Mouse (Mus musculus) heart, embryonic 11.5 days (tissue): ENCODE data around the gene Qrfpr. TPM values are rescaled to one million over a fixed set of nuclear protein-coding genes. Genes with fewer than 3 reads are reported as not detected.
A peak's percentile ranks its signal among the peaks of the same experiment; 100 is the strongest.

ENCODE experiments used
- ATAC-seq: fragments of 200-750 bp; cut with Nextera tagmentation; replicated peaks from 2 replicates; pipeline ENCODE4 v1.8.0; 2017; ENCODE audit warnings: moderate library complexity; ENCODE audit not compliant: insufficient number of reproducible peaks, low FRiP score, low TSS enrichment
- H3K27ac ChIP-seq: fragments of 300-500 bp; sonication (generic); 2 replicates; pipeline ENCODE4 v1.5.1; 2014; ENCODE audit warnings: mild to moderate bottlenecking, low read depth, low read length
- H3K27me3 ChIP-seq: fragments of 300-500 bp; sonication (generic); 2 replicates; pipeline ENCODE4 v1.6.1; 2014; ENCODE audit warnings: mild to moderate bottlenecking, low read length, mixed read lengths; ENCODE audit not compliant: control insufficient read depth, insufficient read depth
- H3K36me3 ChIP-seq: fragments of 300-500 bp; sonication (generic); 2 replicates; pipeline ENCODE4 v1.6.1; 2014; ENCODE audit warnings: mild to moderate bottlenecking, low read length, moderate library complexity, mixed read lengths; ENCODE audit not compliant: control insufficient read depth, insufficient read depth
- H3K4me1 ChIP-seq: fragments of 300-500 bp; sonication (generic); 2 replicates; pipeline ENCODE4 v1.6.1; 2014; ENCODE audit warnings: low read length; ENCODE audit not compliant: control insufficient read depth, insufficient read depth
- H3K4me2 ChIP-seq: fragments of 300-500 bp; sonication (generic); 2 replicates; pipeline ENCODE4 v1.6.1; 2014; ENCODE audit warnings: mild to moderate bottlenecking, moderate library complexity
- H3K4me3 ChIP-seq: fragments of 300-500 bp; sonication (generic); 2 replicates; pipeline ENCODE4 v1.5.1; 2014; ENCODE audit warnings: low read depth, low read length
- H3K9ac ChIP-seq: fragments of 300-500 bp; sonication (generic); 2 replicates; pipeline ENCODE4 v1.6.1; 2014; ENCODE audit warnings: mild to moderate bottlenecking, low read depth, low read length, moderate library complexity
- H3K9me3 ChIP-seq: fragments of 300-500 bp; sonication (generic); replicated peaks from 2 replicates; pipeline ENCODE4 v1.6.1; 2016; ENCODE audit warnings: low read length; ENCODE audit not compliant: control insufficient read depth
- WGBS: fragments of 180-500 bp; shearing (Covaris S2); extraction: QIAGEN DNeasy Blood & Tissue Kit; methylation state at CpG from one replicate; pipeline ENCODE4 v1.1.7; 2014; ENCODE audit not compliant: insufficient replicate concordance; 5-methylcytosine and 5-hydroxymethylcytosine counted together
- polyA plus RNA-seq: library from polyadenylated mRNA; unstranded; fragments of >200 nt; fragmentation: Nextera tagmentation; extraction: Ambion mirVana; gene quantifications from 2 replicates; pipeline ENCODE4 v1.2.1, GENCODE M21; 2014

Gene Qrfpr
- polyA plus RNA-seq, result 0.14 TPM in 1 of 2 replicates, not detected in the other

- no peaks in the 10 kb centered on the region for H3K36me3 ChIP-seq
- peaks cover 17% of the 10 kb centered on the region for H3K27me3 ChIP-seq
- no peaks in the 10 kb centered on the region for H3K4me1 ChIP-seq
- H3K4me2 ChIP-seq, result peak within 1 kb of the TSS; percentile 68
- H3K9me3 ChIP-seq, result no peaks in the 10 kb centered on the region
- H3K27ac ChIP-seq, result no peak within 1 kb of the TSS
- peak within 1 kb of the TSS; percentile 36 for H3K4me3 ChIP-seq
- whole genome bisulfite sequencing, result 12% methylated on average over 39 of the region's 39 CpGs
- ATAC-seq, result no peak
- H3K9ac ChIP-seq, result no peak within 1 kb of the TSS
Measured at GRCm38 (mm10) chr3:36221743-36222682, at the start of gene Qrfpr. Gene Qrfpr (minus strand): TSS chr3:36222313.

GRCm38 (mm10) chr3:36263873-36264272, 41.8 kb upstream of the Qrfpr start:
- Histone ChIP-seq H3K4me1 (no peaks in the 10 kb centered on the region), H3K27me3 (no peaks in the 10 kb centered on the region), H3K27ac (no peak overlapping the region), H3K9me3 (no peaks in the 10 kb centered on the region), H3K9ac (no peak overlapping the region), H3K4me2 (no peak overlapping the region), H3K4me3 (no peak overlapping the region), H3K36me3 (no peaks in the 10 kb centered on the region)
- WGBS, result 87% methylated on average over 11 of the region's 11 CpGs
- no peak for ATAC-seq

- Histone ChIP-seq H3K9ac (no peak overlapping the region), H3K4me3 (no peak overlapping the region), H3K9me3 (no peaks in the 10 kb centered on the region), H3K4me2 (no peak overlapping the region), H3K36me3 (no peaks in the 10 kb centered on the region), H3K4me1 (no peaks in the 10 kb centered on the region), H3K27me3 (no peaks in the 10 kb centered on the region), H3K27ac (no peak overlapping the region)
- ATAC-seq, result no peak
- WGBS, result 77% methylated on average over 4 of the region's 4 CpGs
Measured at GRCm38 (mm10) chr3:36263265-36263664, 41.2 kb upstream of the Qrfpr start.

GRCm38 (mm10) chr3:36250585-36250984, 28.5 kb upstream of the Qrfpr start:
- H3K4me2 ChIP-seq, result no peak overlapping the region
- H3K4me3 ChIP-seq, result no peak overlapping the region
- WGBS, result 49% methylated on average over 5 of the region's 5 CpGs
- no peaks in the 10 kb centered on the region for H3K27me3 ChIP-seq
- no peak overlapping the region for H3K27ac ChIP-seq
- H3K36me3 ChIP-seq, result no peaks in the 10 kb centered on the region
- H3K9ac ChIP-seq, result no peak overlapping the region
- no peaks in the 10 kb centered on the region for H3K9me3 ChIP-seq
- no peak for ATAC-seq
- H3K4me1 ChIP-seq, result 0 out of 2 replicates have a peak, but pooled peaks cover 3% of the 10 kb centered on the region

- Histone ChIP-seq H3K4me2 (no peak overlapping the region), H3K9me3 (no peaks in the 10 kb centered on the region), H3K4me1 (0 out of 2 replicates have a peak, but pooled peaks cover 3% of the 10 kb centered on the region), H3K27me3 (no peaks in the 10 kb centered on the region), H3K27ac (no peak overlapping the region), H3K4me3 (no peak overlapping the region), H3K36me3 (no peaks in the 10 kb centered on the region), H3K9ac (no peak overlapping the region)
- 88% methylated on average over 2 of the region's 2 CpGs for WGBS
- ATAC-seq, result no peak
Measured at GRCm38 (mm10) chr3:36248446-36248845, 26.3 kb upstream of the Qrfpr start.

- 49% methylated on average over 2 of the region's 2 CpGs for WGBS
- H3K4me3 ChIP-seq, result no peak overlapping the region
- H3K9ac ChIP-seq, result no peak overlapping the region
- no peaks in the 10 kb centered on the region for H3K27me3 ChIP-seq
- no peak overlapping the region for H3K27ac ChIP-seq
- H3K4me1 ChIP-seq, result no peaks in the 10 kb centered on the region
- no peak for ATAC-seq
- no peak overlapping the region for H3K4me2 ChIP-seq
- no peaks in the 10 kb centered on the region for H3K36me3 ChIP-seq
- no peaks in the 10 kb centered on the region for H3K9me3 ChIP-seq
Measured at GRCm38 (mm10) chr3:36229941-36230340, 7.8 kb upstream of the Qrfpr start.

GRCm38 (mm10) chr3:36227246-36227645, 5.1 kb upstream of the Qrfpr start:
- H3K27me3 ChIP-seq, result no peaks in the 10 kb centered on the region
- H3K4me3 ChIP-seq, result no peak overlapping the region
- 100% methylated on average over 1 of the region's 1 CpGs for WGBS
- H3K36me3 ChIP-seq, result no peaks in the 10 kb centered on the region
- H3K4me2 ChIP-seq, result no peak overlapping the region
- no peaks in the 10 kb centered on the region for H3K4me1 ChIP-seq
- H3K27ac ChIP-seq, result no peak overlapping the region
- H3K9me3 ChIP-seq, result no peaks in the 10 kb centered on the region
- ATAC-seq, result no peak
- no peak overlapping the region for H3K9ac ChIP-seq

- Histone ChIP-seq H3K4me2 (no peak overlapping the region), H3K4me1 (no peaks in the 10 kb centered on the region), H3K9me3 (no peaks in the 10 kb centered on the region), H3K27me3 (peaks cover 17% of the 10 kb centered on the region), H3K4me3 (no peak overlapping the region), H3K36me3 (no peaks in the 10 kb centered on the region), H3K9ac (no peak overlapping the region), H3K27ac (no peak overlapping the region)
- no peak for ATAC-seq
- 19% methylated on average over 2 of the region's 2 CpGs for WGBS
Measured at GRCm38 (mm10) chr3:36223361-36223760, 1.2 kb upstream of the Qrfpr start.

- no peaks in the 10 kb centered on the region for H3K36me3 ChIP-seq
- H3K9me3 ChIP-seq, result no peaks in the 10 kb centered on the region
- WGBS, result 69% methylated on average over 4 of the region's 4 CpGs
- no peak overlapping the region for H3K27ac ChIP-seq
- no peaks in the 10 kb centered on the region for H3K27me3 ChIP-seq
- H3K9ac ChIP-seq, result no peak overlapping the region
- H3K4me2 ChIP-seq, result no peak overlapping the region
- ATAC-seq, result no peak
- no peak overlapping the region for H3K4me3 ChIP-seq
- H3K4me1 ChIP-seq, result no peaks in the 10 kb centered on the region
Measured at GRCm38 (mm10) chr3:36212758-36213157, 9.4 kb downstream of the Qrfpr start.
